Mouse (Mus musculus): ENCODE results near the gene Fam193a. TPM values are rescaled to one million over a fixed set of nuclear protein-coding genes. Genes with fewer than 3 reads are reported as not detected.

Fam193a gene
- polyA plus RNA-seq, 1 experiment: 39.7 TPM

GRCm38 (mm10) chr5:34517913-34518312, 148.2 kb downstream of the Fam193a start:
- peak in 1 of 2 experiments; percentile 83 for DNase-seq (ENCODE audit: extremely low spot score in 1 of 2, low spot score in 1 of 2)

DNA sequence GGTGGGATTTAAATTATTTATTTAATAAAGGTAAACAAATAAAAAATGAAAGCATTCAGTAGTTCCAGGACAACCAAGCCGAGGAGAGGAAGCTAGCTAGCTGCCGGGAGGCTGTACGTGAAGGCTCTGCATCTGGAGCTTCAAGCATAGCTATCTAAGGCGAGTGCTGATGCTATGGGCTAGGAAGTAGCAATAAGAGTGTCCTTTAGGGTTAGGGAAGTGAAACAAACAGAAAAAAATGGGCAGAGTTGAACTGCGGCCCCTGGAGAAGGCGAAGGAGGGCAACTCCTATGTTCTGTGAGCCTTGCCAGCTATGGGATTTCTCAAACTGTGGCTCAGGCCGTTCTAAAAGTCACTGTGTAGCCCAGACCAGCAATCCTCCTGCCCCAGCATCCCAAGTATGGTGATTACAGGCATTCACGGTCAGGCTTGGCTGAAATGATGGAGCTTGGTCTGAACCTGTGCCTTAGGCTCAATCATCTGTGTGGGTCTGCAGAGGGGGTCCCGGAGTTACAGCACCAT, 149.7 kb downstream of the Fam193a start:
- DNase-seq (ENCODE audit: extremely low spot score in 1 of 2, low spot score in 1 of 2): no peak

DNA sequence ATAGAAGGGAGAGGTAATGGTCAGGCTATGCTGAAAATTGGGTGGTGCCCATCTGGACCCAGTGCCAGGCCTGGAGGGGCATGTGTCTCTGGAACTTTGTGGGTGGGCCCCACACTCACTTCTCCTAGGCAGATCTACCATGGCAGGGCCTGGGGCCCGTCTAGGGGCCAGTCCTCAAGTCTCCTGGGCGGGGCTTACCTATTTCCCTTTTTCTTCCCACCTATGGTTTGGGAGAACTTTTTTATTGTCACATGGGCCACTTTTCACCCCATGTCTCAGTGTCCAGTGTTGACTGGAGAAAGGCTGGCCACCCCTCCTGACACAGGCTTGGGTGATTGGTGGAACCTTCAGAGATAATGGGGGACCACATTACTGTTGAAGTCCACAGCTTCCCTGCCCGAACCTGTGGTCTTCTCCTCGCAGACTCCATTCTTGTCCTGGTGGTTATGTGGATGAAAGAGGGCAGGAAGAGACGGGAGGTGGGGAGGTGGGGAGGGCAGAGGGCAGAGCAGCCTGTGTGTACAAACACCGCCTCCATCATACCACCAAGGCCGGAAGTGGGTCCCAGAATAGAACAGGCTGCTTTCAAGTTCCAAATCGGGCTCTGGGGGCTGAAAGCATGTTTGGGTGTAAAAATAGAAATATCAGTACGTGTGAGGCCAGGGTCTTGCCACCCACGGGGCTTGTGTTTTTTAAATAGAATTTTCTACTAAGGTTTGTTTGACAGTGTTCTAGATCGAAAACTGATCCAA, 150.9 kb downstream of the Fam193a start:
- DNase-seq (ENCODE audit: extremely low spot score in 1 of 2, low spot score in 1 of 2): no peak

- no peak for DNase-seq (ENCODE audit: extremely low spot score in 1 of 2, low spot score in 1 of 2)
These were observed 151.6 kb downstream of the Fam193a start for GRCm38 (mm10) chr5:34521337-34521736.

DNA sequence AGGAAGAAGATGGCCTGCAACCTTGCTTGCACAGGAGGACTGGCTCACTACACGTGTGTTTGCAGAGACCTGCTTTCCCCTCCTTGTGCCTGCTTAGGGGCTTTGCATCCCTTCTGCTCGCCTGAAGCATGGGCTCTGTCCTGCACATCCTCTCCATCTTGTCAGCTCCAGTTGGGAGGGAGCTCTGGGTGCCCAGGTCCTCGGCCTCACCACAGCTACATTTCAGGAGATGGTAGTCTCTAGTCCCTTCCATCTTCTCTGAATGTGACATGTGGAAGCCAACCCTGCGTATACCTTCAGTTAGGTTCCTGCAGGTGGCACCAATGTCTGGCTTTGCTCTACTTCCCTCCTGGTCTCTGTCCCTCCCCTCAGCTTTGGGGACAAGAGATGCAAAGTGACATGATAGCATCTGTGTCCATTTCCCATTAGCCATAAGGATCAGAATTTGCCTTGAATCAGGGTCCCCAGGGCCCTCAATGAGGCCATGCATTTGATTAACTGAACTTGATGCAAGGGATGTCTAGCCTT, 154.3 kb downstream of the Fam193a start:
- DNase-seq (ENCODE audit: extremely low spot score in 1 of 2, low spot score in 1 of 2): no peak

DNA sequence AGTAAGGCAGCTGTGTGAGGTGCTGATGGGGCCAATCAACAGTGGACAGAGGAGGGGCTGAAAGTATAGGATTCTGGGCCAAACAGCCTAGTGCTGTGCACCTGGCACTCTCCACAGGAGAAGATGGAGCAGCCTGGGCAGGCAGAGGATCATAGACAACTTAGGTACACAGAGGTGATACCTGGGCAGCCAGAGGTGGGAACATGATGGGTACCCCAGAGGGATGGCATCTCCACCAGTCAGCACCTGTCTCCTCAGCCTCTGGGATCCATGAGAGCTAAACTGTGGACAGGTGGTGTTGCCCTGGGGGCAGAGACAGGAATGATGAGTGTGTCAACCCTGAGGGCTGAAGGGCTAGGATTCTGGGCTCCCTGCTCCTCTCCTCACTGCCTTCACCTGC, 154.8 kb downstream of the Fam193a start:
- DNase-seq (ENCODE audit: extremely low spot score in 1 of 2, low spot score in 1 of 2): no peak

DNA sequence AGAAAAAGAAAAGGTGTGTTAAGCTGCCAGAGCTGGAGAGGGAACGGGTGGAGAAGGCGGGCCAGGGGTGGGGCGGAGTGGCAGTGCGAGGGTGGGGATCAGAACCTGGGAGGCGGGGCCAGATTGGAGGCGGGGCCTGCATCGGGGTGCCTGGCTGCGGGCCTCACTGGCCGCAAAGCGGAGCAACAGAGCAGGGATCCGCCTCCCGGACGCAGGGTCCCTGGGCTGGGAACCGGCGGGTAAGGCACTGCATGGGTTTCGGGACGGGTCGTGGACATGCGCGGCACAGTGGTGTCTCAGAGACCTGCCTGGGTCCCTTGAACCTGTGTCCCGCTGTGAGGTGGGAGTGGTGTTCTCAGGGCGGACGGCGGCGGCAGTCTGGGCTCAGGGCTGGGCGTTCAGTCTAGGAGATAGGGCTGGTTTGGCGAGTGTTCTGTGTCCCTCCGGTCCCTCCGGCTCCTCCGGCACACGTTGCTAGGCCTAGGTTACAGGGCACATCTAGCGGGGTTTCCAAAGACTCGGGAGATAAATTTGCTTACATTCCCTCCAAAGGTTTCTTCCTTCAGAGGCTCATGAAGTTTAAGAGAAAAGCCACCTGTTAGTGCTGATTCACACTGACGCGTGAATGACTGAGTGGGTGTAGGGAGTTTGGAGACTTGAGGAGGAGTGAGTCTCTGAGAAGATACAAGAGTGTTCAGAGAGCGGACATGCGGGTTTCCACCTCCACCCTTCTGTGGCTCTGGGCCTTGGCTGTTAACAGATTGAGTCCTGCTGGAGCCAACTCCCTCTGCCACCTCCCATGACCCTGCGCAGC, 156.1 kb downstream of the Fam193a start, which contains the start of gene Sh3bp2:
TSS of gene Sh3bp2 (plus strand) at position 176 of the 814 bp plus-strand sequence.
- DNase-seq (ENCODE audit: extremely low spot score in 1 of 2, low spot score in 1 of 2): peak in 1 of 2 experiments; percentile 83

DNA sequence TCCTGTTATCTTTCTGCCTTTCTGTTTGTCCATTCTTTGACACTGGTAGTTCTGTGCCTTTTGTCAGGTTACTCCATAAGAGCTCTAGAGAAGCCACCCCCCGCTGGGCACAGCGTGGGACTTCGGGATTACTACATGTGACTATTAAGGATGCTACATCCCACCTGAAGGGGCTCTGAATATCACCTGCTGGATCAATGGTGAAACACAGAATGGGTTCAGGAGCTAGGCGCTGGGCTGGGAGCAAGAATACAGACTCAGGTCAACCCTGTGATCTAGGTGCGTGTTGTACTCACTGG, 156.7 kb downstream of the Fam193a start:
- DNase-seq (ENCODE audit: extremely low spot score in 1 of 2, low spot score in 1 of 2): no peak

DNA sequence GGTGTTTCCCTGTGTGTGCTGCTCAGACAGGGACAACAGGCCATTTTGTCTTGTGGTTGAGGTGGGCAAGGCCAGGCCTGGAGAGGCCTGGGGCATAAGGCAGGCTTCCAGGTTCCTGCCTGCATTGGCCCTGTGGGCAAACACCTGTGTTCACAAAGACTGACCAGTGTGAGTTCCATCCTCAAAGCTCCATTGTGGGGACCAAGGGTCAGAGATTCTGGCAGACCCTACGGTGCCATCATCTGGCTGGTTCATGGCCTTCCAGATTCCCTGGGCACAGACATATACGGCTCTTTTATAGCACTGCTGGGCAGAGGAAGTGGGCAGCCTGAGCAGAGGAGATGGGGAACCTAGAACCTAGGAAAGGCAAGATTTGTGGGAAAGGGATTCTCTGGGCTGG, 157.6 kb downstream of the Fam193a start:
- no peak for DNase-seq (ENCODE audit: extremely low spot score in 1 of 2, low spot score in 1 of 2)

- DNase-seq (ENCODE audit: extremely low spot score in 1 of 2, low spot score in 1 of 2): no peak
These were observed 159.0 kb downstream of the Fam193a start for GRCm38 (mm10) chr5:34528724-34529123.

DNA sequence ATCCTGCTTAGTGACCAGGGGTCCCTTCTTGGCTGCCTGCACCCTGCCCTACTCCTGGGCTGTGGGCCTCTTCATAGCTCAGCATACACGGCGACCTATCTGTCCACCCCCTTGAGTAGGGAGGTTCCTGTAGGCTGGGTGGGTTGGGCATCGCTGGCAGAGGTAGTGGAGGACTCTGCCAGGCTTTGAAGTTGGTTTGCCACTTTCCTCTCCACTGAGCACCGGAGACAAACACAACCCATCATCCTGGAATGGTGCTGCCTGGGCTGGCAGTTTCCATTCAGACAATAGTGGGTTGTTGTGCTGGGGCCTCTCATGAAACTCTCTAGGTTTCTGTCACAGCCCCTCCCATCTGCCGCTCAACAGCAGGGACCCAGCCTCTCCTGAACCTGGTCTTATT, 160.4 kb downstream of the Fam193a start:
- DNase-seq (ENCODE audit: extremely low spot score in 1 of 2, low spot score in 1 of 2): no peak

GRCm38 (mm10) chr5:34530687-34531086, 161.0 kb downstream of the Fam193a start:
- no peak for DNase-seq (ENCODE audit: extremely low spot score in 1 of 2, low spot score in 1 of 2)

DNA sequence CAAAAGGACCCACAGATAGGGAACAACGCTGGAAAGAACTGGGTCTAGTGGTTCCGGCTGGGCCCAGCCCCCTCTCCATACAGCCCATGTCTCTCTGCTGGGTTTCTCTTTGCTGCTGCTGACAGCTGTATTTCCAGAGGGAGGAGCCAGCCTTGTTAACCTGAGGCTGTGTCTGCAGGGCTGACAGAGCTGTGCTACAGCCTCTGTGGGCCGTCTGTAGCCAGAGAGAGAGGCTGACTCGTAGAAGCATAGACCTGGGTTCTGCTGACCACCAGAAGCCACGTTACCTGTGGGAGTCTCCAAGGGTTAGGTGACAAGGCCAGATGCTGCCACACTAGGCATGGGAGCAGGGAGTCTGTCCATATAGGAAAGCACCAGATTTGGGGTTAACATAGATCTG, 163.3 kb downstream of the Fam193a start:
- DNase-seq (ENCODE audit: extremely low spot score in 1 of 2, low spot score in 1 of 2): no peak

DNA sequence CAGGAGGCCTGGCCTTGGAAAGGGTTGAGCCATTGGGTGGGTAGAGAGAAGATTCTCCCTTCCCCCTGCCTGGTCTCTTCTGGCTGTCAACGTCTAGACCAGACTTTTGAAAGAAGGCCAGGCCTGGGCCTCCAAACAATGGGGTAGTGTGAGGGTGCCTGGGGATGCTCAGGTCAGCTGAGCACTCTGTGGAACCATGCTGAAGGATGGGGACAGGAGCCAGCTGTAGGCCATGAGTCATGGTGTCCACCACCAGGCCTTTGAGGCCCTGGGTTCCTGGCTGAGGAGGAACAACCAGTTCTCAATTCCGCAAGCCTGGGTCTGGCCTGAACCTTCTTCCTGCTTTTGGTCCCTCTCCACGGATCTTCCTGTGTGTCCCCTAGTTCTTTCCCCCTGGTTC, 164.1 kb downstream of the Fam193a start:
- DNase-seq (ENCODE audit: extremely low spot score in 1 of 2, low spot score in 1 of 2): peak in 1 of 2 experiments; percentile 47

GRCm38 (mm10) chr5:34534776-34535581, 165.2 kb downstream of the Fam193a start:
- DNase-seq (ENCODE audit: extremely low spot score in 1 of 2, low spot score in 1 of 2): no peak

- DNase-seq (ENCODE audit: extremely low spot score in 1 of 2, low spot score in 1 of 2): no peak
These were observed 166.1 kb downstream of the Fam193a start for GRCm38 (mm10) chr5:34535831-34536230.

Other genes starting within 250 kb of the Fam193a start
- 1.2 TPM in 2 replicates for gene Poln, start 200.5 kb upstream of the Fam193a start, polyA plus RNA-seq (2012; rRNA removed)
- gene Haus3, start 200.4 kb upstream of the Fam193a start, polyA plus RNA-seq (2012; rRNA removed): 6.5 and 6.7 TPM in 2 replicates
- gene Mxd4, start 182.2 kb upstream of the Fam193a start, polyA plus RNA-seq (2012; rRNA removed): 101 and 105 TPM in 2 replicates
- 37.6 and 37.8 TPM in 2 replicates for gene Zfyve28, start 81.5 kb upstream of the Fam193a start, polyA plus RNA-seq (2012; rRNA removed)
- 0.30 and 0.42 TPM in 2 replicates for gene Cfap99, start 81.3 kb upstream of the Fam193a start, polyA plus RNA-seq (2012; rRNA removed)
- gene Rnf4, start 33.6 kb upstream of the Fam193a start, polyA plus RNA-seq (2012; rRNA removed): 84.9 TPM in 2 replicates
- gene Tnip2, start 144.1 kb downstream of the Fam193a start, polyA plus RNA-seq (2012; rRNA removed): 28.9 and 38.8 TPM in 2 replicates
- 3.5 and 4.8 TPM in 2 replicates for gene Sh3bp2, start 155.9 kb downstream of the Fam193a start, polyA plus RNA-seq (2012; rRNA removed)
- gene Add1, start 203.7 kb downstream of the Fam193a start, polyA plus RNA-seq (2012; rRNA removed): 331 and 332 TPM in 2 replicates

Data from frontal cortex, adult 2 months (tissue).